Mouse (Mus musculus) G1E (cell line): ENCODE results near the gene Gm20219.

Experiments used
- CTCF ChIP-seq: IDR thresholded peaks from 2 replicates; pipeline ENCODE4 v1.5.1; 2012; ENCODE audit warnings: low read depth, low read length, inconsistent platforms, mixed read lengths
- GATA1 ChIP-seq: IDR thresholded peaks from 2 replicates; pipeline ENCODE4 v1.6.1; 2012; ENCODE audit warnings: borderline replicate concordance, low read length, inconsistent platforms, mixed read lengths
- POLR2AphosphoS5 ChIP-seq: IDR thresholded peaks from 2 replicates; pipeline ENCODE4 v1.6.1; 2012; ENCODE audit warnings: low read depth, low read length, inconsistent platforms; ENCODE audit not compliant: insufficient replicate concordance
- TAL1 ChIP-seq: conservative IDR thresholded peaks from 2 replicates; pipeline ENCODE4 v1.6.1; 2012; ENCODE audit warnings: low read depth, low read length, inconsistent platforms, mixed read lengths

DNA sequence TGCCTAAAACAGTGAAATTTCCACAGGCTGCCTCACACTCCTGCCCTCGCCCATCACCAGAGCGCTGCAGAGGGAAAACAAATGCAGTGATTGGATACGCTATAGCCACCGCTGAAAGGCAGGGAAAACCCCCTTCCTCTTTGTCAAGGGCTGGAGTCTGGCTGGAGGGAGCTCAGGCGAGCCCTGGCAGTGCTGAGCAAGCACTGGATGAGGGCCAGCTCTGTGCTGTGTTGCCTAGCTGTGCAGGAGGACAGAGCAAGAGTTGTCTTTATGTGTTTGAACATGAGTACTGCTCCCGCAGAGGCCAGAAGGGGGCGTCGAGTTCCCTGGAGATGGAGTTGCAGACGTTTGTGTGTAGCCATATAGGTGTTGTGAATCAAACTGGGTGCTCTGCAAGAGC lies 51.7 kb downstream of the Gm20219 start:
- TF ChIP-seq GATA1 (no peak), CTCF (no peak), TAL1 (no peak), POLR2AphosphoS5 (no peak)
